Mouse (Mus musculus): ENCODE data around the gene Gps1. TPM values are rescaled to one million over a fixed set of nuclear protein-coding genes. Genes with fewer than 3 reads are reported as not detected.
A peak's percentile ranks its signal among the peaks of the same experiment; 100 is the strongest.
"Not testable (repeated sequence)": the region's sequence is repeated elsewhere in the genome, so short reads cannot be mapped to it uniquely, and the experiment has no call there.

The Gps1 gene
- polyA plus RNA-seq, 1 experiment from 2014 or later = 224 TPM

- Histone ChIP-seq H3K27me3 (ENCODE audit: control insufficient read depth, insufficient read depth, low read length) (no peaks in the 10 kb centered on the region), H3K27ac (ENCODE audit: low read length) (peak overlapping the region; percentile 98; the same call in 1 of the 2 replicates), H3K36me3 (ENCODE audit: control insufficient read depth, insufficient read depth, low read length) (peaks cover 17% of the 10 kb centered on the region), H3K9me3 (ENCODE audit: control insufficient read depth, low read depth, low read length) (no peaks in the 10 kb centered on the region), H3K4me2 (replicated peaks; ENCODE audit: low read depth, low read length) (no peak overlapping the region), H3K4me3 (ENCODE audit: low read depth, low read length) (no peak overlapping the region), H3K9ac (replicated peaks; ENCODE audit: low read depth, low read length) (no peak overlapping the region), H3K4me1 (ENCODE audit: control insufficient read depth, insufficient read depth, low read length) (peaks cover 28% of the 10 kb centered on the region)
- ATAC-seq (ENCODE audit: insufficient number of reproducible peaks, insufficient read depth, low FRiP score, low read depth) = no peak
- WGBS = 82% methylated on average over 8 of the region's 8 CpGs
Observed at GRCm38 (mm10) chr11:120826016-120826953, 42.2 kb downstream of the Gps1 start.

- no peaks in the 10 kb centered on the region for H3K9me3 ChIP-seq (ENCODE audit: control insufficient read depth, low read depth, low read length)
- peaks cover 5% of the 10 kb centered on the region; the same call in 1 of the 2 replicates for H3K36me3 ChIP-seq (ENCODE audit: control insufficient read depth, insufficient read depth, low read length)
- H3K27me3 ChIP-seq (ENCODE audit: control insufficient read depth, insufficient read depth, low read length) = no peaks in the 10 kb centered on the region
- no peak overlapping the region for H3K9ac ChIP-seq (replicated peaks; ENCODE audit: low read depth, low read length)
- H3K4me1 ChIP-seq (ENCODE audit: control insufficient read depth, insufficient read depth, low read length) = peaks cover 12% of the 10 kb centered on the region
- no peak overlapping the region for H3K4me3 ChIP-seq (ENCODE audit: low read depth, low read length)
- WGBS = 77% methylated on average over 4 of the region's 4 CpGs
- H3K27ac ChIP-seq (ENCODE audit: low read length) = no peak overlapping the region
- no peak overlapping the region for H3K4me2 ChIP-seq (replicated peaks; ENCODE audit: low read depth, low read length)
- no peak for ATAC-seq (ENCODE audit: insufficient number of reproducible peaks, insufficient read depth, low FRiP score, low read depth)
Observed at GRCm38 (mm10) chr11:120828416-120828815, 44.3 kb downstream of the Gps1 start.

GRCm38 (mm10) chr11:120829757-120830532, 45.9 kb downstream of the Gps1 start:
- H3K4me1 ChIP-seq (ENCODE audit: control insufficient read depth, insufficient read depth, low read length) = peaks cover 18% of the 10 kb centered on the region
- no peak overlapping the region for H3K4me2 ChIP-seq (replicated peaks; ENCODE audit: low read depth, low read length)
- peaks cover 5% of the 10 kb centered on the region; the same call in 1 of the 2 replicates for H3K36me3 ChIP-seq (ENCODE audit: control insufficient read depth, insufficient read depth, low read length)
- WGBS = 87% methylated on average over 10 of the region's 10 CpGs
- no peaks in the 10 kb centered on the region for H3K27me3 ChIP-seq (ENCODE audit: control insufficient read depth, insufficient read depth, low read length)
- H3K4me3 ChIP-seq (ENCODE audit: low read depth, low read length) = no peak overlapping the region
- no peak for ATAC-seq (ENCODE audit: insufficient number of reproducible peaks, insufficient read depth, low FRiP score, low read depth)
- H3K9ac ChIP-seq (replicated peaks; ENCODE audit: low read depth, low read length) = no peak overlapping the region
- no peak overlapping the region for H3K27ac ChIP-seq (ENCODE audit: low read length)
- no peaks in the 10 kb centered on the region for H3K9me3 ChIP-seq (ENCODE audit: control insufficient read depth, low read depth, low read length)

- Histone ChIP-seq H3K36me3 (ENCODE audit: control insufficient read depth, insufficient read depth, low read length) (peaks cover 5% of the 10 kb centered on the region; the same call in 1 of the 2 replicates), H3K4me1 (ENCODE audit: control insufficient read depth, insufficient read depth, low read length) (peaks cover 12% of the 10 kb centered on the region), H3K27ac (ENCODE audit: low read length) (no peak overlapping the region), H3K27me3 (ENCODE audit: control insufficient read depth, insufficient read depth, low read length) (no peaks in the 10 kb centered on the region), H3K9ac (replicated peaks; ENCODE audit: low read depth, low read length) (no peak overlapping the region), H3K9me3 (ENCODE audit: control insufficient read depth, low read depth, low read length) (no peaks in the 10 kb centered on the region), H3K4me3 (ENCODE audit: low read depth, low read length) (no peak overlapping the region), H3K4me2 (replicated peaks; ENCODE audit: low read depth, low read length) (no peak overlapping the region)
- no peak for ATAC-seq (ENCODE audit: insufficient number of reproducible peaks, insufficient read depth, low FRiP score, low read depth)
- 87% methylated on average over 12 of the region's 12 CpGs for WGBS
Observed at GRCm38 (mm10) chr11:120830686-120831085, 46.6 kb downstream of the Gps1 start.

GRCm38 (mm10) chr11:120831659-120832440, 47.8 kb downstream of the Gps1 start:
- Histone ChIP-seq H3K27me3 (ENCODE audit: control insufficient read depth, insufficient read depth, low read length) (no peaks in the 10 kb centered on the region), H3K27ac (ENCODE audit: low read length) (no peak overlapping the region), H3K4me1 (ENCODE audit: control insufficient read depth, insufficient read depth, low read length) (peaks cover 8% of the 10 kb centered on the region), H3K36me3 (ENCODE audit: control insufficient read depth, insufficient read depth, low read length) (peaks cover 3% of the 10 kb centered on the region; the same call in 1 of the 2 replicates), H3K4me3 (ENCODE audit: low read depth, low read length) (no peak overlapping the region), H3K4me2 (replicated peaks; ENCODE audit: low read depth, low read length) (no peak overlapping the region), H3K9ac (replicated peaks; ENCODE audit: low read depth, low read length) (no peak overlapping the region), H3K9me3 (ENCODE audit: control insufficient read depth, low read depth, low read length) (no peaks in the 10 kb centered on the region)
- 87% methylated on average over 3 of the region's 3 CpGs for WGBS
- ATAC-seq (ENCODE audit: insufficient number of reproducible peaks, insufficient read depth, low FRiP score, low read depth) = no peak

GRCm38 (mm10) chr11:120832962-120833361, 48.9 kb downstream of the Gps1 start:
- H3K27ac ChIP-seq (ENCODE audit: low read length); H3K36me3 ChIP-seq (ENCODE audit: control insufficient read depth, insufficient read depth, low read length); H3K4me3 ChIP-seq (ENCODE audit: low read depth, low read length); H3K9me3 ChIP-seq (ENCODE audit: control insufficient read depth, low read depth, low read length); H3K4me2 ChIP-seq (replicated peaks; ENCODE audit: low read depth, low read length); H3K9ac ChIP-seq (replicated peaks; ENCODE audit: low read depth, low read length); H3K27me3 ChIP-seq (ENCODE audit: control insufficient read depth, insufficient read depth, low read length); ATAC-seq (ENCODE audit: insufficient number of reproducible peaks, insufficient read depth, low FRiP score, low read depth); H3K4me1 ChIP-seq (ENCODE audit: control insufficient read depth, insufficient read depth, low read length): not testable (repeated sequence)
- WGBS = 83% methylated on average over 5 of the region's 5 CpGs

GRCm38 (mm10) chr11:120833555-120834280, 49.6 kb downstream of the Gps1 start:
- ATAC-seq (ENCODE audit: insufficient number of reproducible peaks, insufficient read depth, low FRiP score, low read depth) = peak; percentile 61
- peaks cover 8% of the 10 kb centered on the region for H3K4me1 ChIP-seq (ENCODE audit: control insufficient read depth, insufficient read depth, low read length)
- no peak overlapping the region for H3K4me3 ChIP-seq (ENCODE audit: low read depth, low read length)
- H3K27me3 ChIP-seq (ENCODE audit: control insufficient read depth, insufficient read depth, low read length) = no peaks in the 10 kb centered on the region
- no peak overlapping the region for H3K9ac ChIP-seq (replicated peaks; ENCODE audit: low read depth, low read length)
- H3K4me2 ChIP-seq (replicated peaks; ENCODE audit: low read depth, low read length) = no peak overlapping the region
- peaks cover 3% of the 10 kb centered on the region; the same call in 1 of the 2 replicates for H3K36me3 ChIP-seq (ENCODE audit: control insufficient read depth, insufficient read depth, low read length)
- no peaks in the 10 kb centered on the region for H3K9me3 ChIP-seq (ENCODE audit: control insufficient read depth, low read depth, low read length)
- peak overlapping the region; percentile 35 for H3K27ac ChIP-seq (ENCODE audit: low read length)
- WGBS = 49% methylated on average over 8 of the region's 8 CpGs

Measured in stomach, embryonic 14.5 days (tissue).